Mouse (Mus musculus): ENCODE data around the gene Banf2. TPM values are rescaled to one million over a fixed set of nuclear protein-coding genes. Genes with fewer than 3 reads are reported as not detected.

The Banf2 gene
- total RNA-seq (2021): not detected
- long read RNA-seq, experiment 1: 0 reads
- long read RNA-seq, experiment 2: 0 reads

GRCm38 (mm10) chr2:144032664-144033063, at the start of gene Banf2:
Banf2 (plus strand) TSS chr2:144033059.
- intact Hi-C loops (cut with DNase I): no loop called here
- no peak for DNase-seq

GRCm38 (mm10) chr2:143983482-143983881, 49.4 kb upstream of the Banf2 start:
- intact Hi-C loops (cut with DNase I): no loop called here
- DNase-seq: no peak

- intact Hi-C loops (cut with DNase I): no loop called here
- no peak for DNase-seq
These were observed 45.4 kb upstream of the Banf2 start for GRCm38 (mm10) chr2:143987485-143987884.

GRCm38 (mm10) chr2:143988016-143988415, 44.8 kb upstream of the Banf2 start:
- no peak for DNase-seq
- intact Hi-C loops (cut with DNase I): no loop called here

- intact Hi-C loops (cut with DNase I): no loop called here
These were observed 41.9 kb upstream of the Banf2 start for GRCm38 (mm10) chr2:143990997-143991396.

GRCm38 (mm10) chr2:143991964-143992672, 40.7 kb upstream of the Banf2 start:
- intact Hi-C loops (cut with DNase I): no loop called here
- no peak for DNase-seq

More at GRCm38 (mm10) chr2:143990997-143991396, 41.9 kb upstream of the Banf2 start:
- DNase-seq: no peak

- intact Hi-C loops (cut with DNase I): no loop called here
- no peak for DNase-seq
These were observed 39.9 kb upstream of the Banf2 start for GRCm38 (mm10) chr2:143992977-143993376.

GRCm38 (mm10) chr2:144002229-144002984, 30.5 kb upstream of the Banf2 start:
- DNase-seq: no peak
- intact Hi-C loops (cut with DNase I): loop anchor here (10.0 kb wide), 1 partner anchor 362 kb away; the partner anchor contains the start of genes Kat14 and Pet117

GRCm38 (mm10) chr2:144003544-144003943, 29.3 kb upstream of the Banf2 start:
- intact Hi-C loops (cut with DNase I): loop anchor here (10.0 kb wide), 1 partner anchor 361 kb away; the partner anchor contains the start of genes Kat14 and Pet117
- no peak for DNase-seq

- intact Hi-C loops (cut with DNase I): loop anchor here (10.0 kb wide), 1 partner anchor 359 kb away; the partner anchor contains the start of genes Kat14 and Pet117
- no peak for DNase-seq
These were observed 27.5 kb upstream of the Banf2 start for GRCm38 (mm10) chr2:144005166-144005955.

- intact Hi-C loops (cut with DNase I): loop anchor here (10.0 kb wide), 1 partner anchor 358 kb away; the partner anchor contains the start of genes Kat14 and Pet117
- DNase-seq: no peak
These were observed 26.2 kb upstream of the Banf2 start for GRCm38 (mm10) chr2:144006686-144007085.

GRCm38 (mm10) chr2:144007211-144007610, 25.6 kb upstream of the Banf2 start:
- intact Hi-C loops (cut with DNase I): loop anchor here (10.0 kb wide), 1 partner anchor 358 kb away; the partner anchor contains the start of genes Kat14 and Pet117
- no peak for DNase-seq

GRCm38 (mm10) chr2:144009081-144009480, 23.8 kb upstream of the Banf2 start:
- intact Hi-C loops (cut with DNase I): loop anchor here (1.0 to 10.0 kb wide), 2 partner anchors 208 to 356 kb away; partner anchors contain the start of genes Kat14 and Pet117
- DNase-seq: no peak

- no peak for DNase-seq
- intact Hi-C loops (cut with DNase I): loop anchor here (1.0 to 10.0 kb wide), 3 partner anchors 208 to 355 kb away; partner anchors contain the start of genes Kat14 and Pet117
These were observed 23.1 kb upstream of the Banf2 start for GRCm38 (mm10) chr2:144009551-144010281.

- peak; percentile 80 for DNase-seq
- intact Hi-C loops (cut with DNase I): loop anchor here (5.0 kb wide), 1 partner anchor 257 kb away; no protein-coding TSS in a partner anchor
These were observed 22.4 kb upstream of the Banf2 start for GRCm38 (mm10) chr2:144010282-144011044.

GRCm38 (mm10) chr2:144011080-144011551, 21.7 kb upstream of the Banf2 start, which contains the start of gene Rrbp1:
Rrbp1 (minus strand) TSS chr2:144011263.
- DNase-seq: peak; percentile 96 to 98
- intact Hi-C loops (cut with DNase I): loop anchor here (5.0 kb wide), 1 partner anchor 256 kb away; no protein-coding TSS in a partner anchor

GRCm38 (mm10) chr2:144014051-144014450, 18.8 kb upstream of the Banf2 start:
- intact Hi-C loops (cut with DNase I): loop anchor here (5.0 kb wide), 1 partner anchor 253 kb away; no protein-coding TSS in a partner anchor
- DNase-seq: no peak

- DNase-seq: no peak
- intact Hi-C loops (cut with DNase I): loop anchor here (5.0 kb wide), 1 partner anchor 253 kb away; no protein-coding TSS in a partner anchor
These were observed 18.4 kb upstream of the Banf2 start for GRCm38 (mm10) chr2:144014481-144014880.
